12 mouse cellular contexts compared by ENCODE assay signal in the genomic region with DNA sequence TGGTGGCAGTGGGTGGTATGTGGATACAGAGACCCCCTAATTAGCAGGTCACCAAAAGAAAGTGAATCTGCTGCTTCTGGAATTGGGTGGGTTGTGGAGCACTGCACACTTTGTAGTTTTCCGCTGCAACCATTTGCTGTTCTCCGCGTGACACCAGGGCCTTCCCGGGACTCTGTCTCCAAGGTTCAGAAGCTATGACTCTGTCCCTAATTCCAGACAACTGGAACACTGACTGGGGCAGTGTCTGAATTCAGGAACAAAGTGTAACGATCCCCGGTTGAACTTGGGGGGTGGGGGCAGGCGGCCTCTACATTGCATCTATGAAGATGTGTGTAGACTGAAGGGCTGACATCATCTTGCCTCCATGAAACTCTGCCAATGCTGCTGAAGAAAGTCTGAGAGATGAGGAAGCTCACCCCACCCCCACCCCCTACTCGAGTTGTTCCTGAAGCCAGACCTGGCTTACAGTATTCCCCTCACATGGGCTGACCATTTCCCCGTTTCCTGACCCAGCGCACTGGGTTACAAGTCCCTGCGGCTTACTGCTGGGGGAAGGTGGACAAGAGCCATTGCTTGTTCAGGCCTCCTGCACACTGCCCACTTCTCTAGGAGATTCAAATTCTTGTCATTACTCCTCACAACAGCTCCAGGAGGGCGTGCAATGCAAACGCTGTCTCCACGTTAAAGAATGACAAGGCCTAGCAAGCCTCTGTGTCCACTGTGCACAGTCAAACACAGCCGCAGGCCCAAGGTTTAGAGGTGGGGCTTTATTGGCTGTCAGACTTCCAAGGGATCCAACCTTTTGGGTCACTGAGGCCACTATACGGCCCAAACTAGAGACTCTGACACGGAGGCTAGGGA. TPM values are rescaled to one million over a fixed set of nuclear protein-coding genes. Genes with fewer than 3 reads are reported as not detected.
DNase-seq lines count a peak whose midpoint lies in the region; ATAC-seq and TF ChIP-seq lines count a peak whose summit lies in the region.
"Had no signal": no experiment of that assay in that cellular context is flagged by ENCODE, and none has a peak within 500 bp of the region (broad histone marks: within the 10 kb centered on the region; RNA-seq: fewer than 3 reads in every experiment).

No protein-coding gene starts in this region.

- 46% methylated on average over 17 of the region's 17 CpGs for whole genome bisulfite sequencing in heart, embryonic 16.5 days
- 47% methylated on average over 17 of the region's 17 CpGs for WGBS in lung, postnatal 0 days
- 76% methylated on average over 17 of the region's 17 CpGs for WGBS in hindbrain, embryonic 11.5 days

- H3K36me3 ChIP-seq in heart, embryonic 16.5 days (ENCODE audit: control insufficient read depth, insufficient read depth): peaks cover 10% of the 10 kb centered on the region; the same call in 1 of the 2 replicates
- H3K36me3 ChIP-seq in lung, postnatal 0 days (ENCODE audit: insufficient read depth, low read length): peaks cover 10% of the 10 kb centered on the region; the same call in 1 of the 2 replicates
- H3K36me3 ChIP-seq in hindbrain, embryonic 11.5 days (ENCODE audit: control insufficient read depth, insufficient read depth, low read length): no peaks in the 10 kb centered on the region

- ATAC-seq in heart, embryonic 16.5 days (replicated peaks; ENCODE audit: extremely low read depth, insufficient read depth, low FRiP score): no peak
- peak; percentile 11 for ATAC-seq in lung, postnatal 0 days
- ATAC-seq in hindbrain, embryonic 11.5 days (ENCODE audit: low FRiP score): no peak
- ATAC-seq: activated CD4-positive, CD25-positive, alpha-beta regulatory T cell, adult 4 months; intestine, postnatal 0 days had no signal

- H3K4me3 ChIP-seq in layer of hippocampus, adult 2 months: no peak overlapping the region
- no peak overlapping the region for H3K4me3 ChIP-seq in heart, embryonic 16.5 days (ENCODE audit: low read length)
- no peak overlapping the region for H3K4me3 ChIP-seq in lung, postnatal 0 days (ENCODE audit: low read depth, low read length)
- no peak overlapping the region for H3K4me3 ChIP-seq in hindbrain, embryonic 11.5 days (ENCODE audit: low read depth, low read length)
- H3K4me3 ChIP-seq: neural tube, embryonic 12.5 days had no signal

- H3K4me1 ChIP-seq in heart, embryonic 16.5 days (ENCODE audit: control insufficient read depth, insufficient read depth, low read length): peaks cover 49% of the 10 kb centered on the region
- H3K4me1 ChIP-seq in lung, postnatal 0 days (ENCODE audit: insufficient read depth, low read depth, low read length): peaks cover 13% of the 10 kb centered on the region
- H3K4me1 ChIP-seq in hindbrain, embryonic 11.5 days (replicated peaks; ENCODE audit: control insufficient read depth, insufficient read depth, low read length): 0 out of 2 replicates have a peak, but pooled peaks cover 2% of the 10 kb centered on the region

- no peak for TF ChIP-seq CTCF in layer of hippocampus, adult 2 months (conservative IDR thresholded peaks at IDR 0.05)
- no peak for TF ChIP-seq CTCF in lung, postnatal 0 days (IDR thresholded peaks at IDR 0.05)

- H3K27me3 ChIP-seq in heart, embryonic 16.5 days (ENCODE audit: control insufficient read depth, insufficient read depth, low read length): no peaks in the 10 kb centered on the region
- no peaks in the 10 kb centered on the region for H3K27me3 ChIP-seq in lung, postnatal 0 days (replicated peaks; ENCODE audit: insufficient read depth, low read length)
- no peaks in the 10 kb centered on the region for H3K27me3 ChIP-seq in hindbrain, embryonic 11.5 days (ENCODE audit: control insufficient read depth, insufficient read depth, low read length)
- H3K27me3 ChIP-seq: neural tube, embryonic 12.5 days had no signal

- TF ChIP-seq EP300 in lung, postnatal 0 days (IDR thresholded peaks at IDR 0.05): peak; percentile 31; the same call in 1 of the 2 replicates

- H3K9me3 ChIP-seq in heart, embryonic 16.5 days (replicated peaks; ENCODE audit: control insufficient read depth, low read length): no peaks in the 10 kb centered on the region
- H3K9me3 ChIP-seq in lung, postnatal 0 days (ENCODE audit: low read length): no peaks in the 10 kb centered on the region
- H3K9me3 ChIP-seq in hindbrain, embryonic 11.5 days (ENCODE audit: control insufficient read depth, low read length): no peaks in the 10 kb centered on the region
- H3K9me3 ChIP-seq: neural tube, embryonic 12.5 days had no signal

- peak overlapping the region; percentile 30; the same call in 1 of the 2 replicates for H3K9ac ChIP-seq in heart, embryonic 16.5 days (ENCODE audit: low read length)
- no peak overlapping the region for H3K9ac ChIP-seq in lung, postnatal 0 days (replicated peaks; ENCODE audit: low read depth)
- no peak overlapping the region for H3K9ac ChIP-seq in hindbrain, embryonic 11.5 days (ENCODE audit: low read depth, low read length)
- H3K9ac ChIP-seq: neural tube, embryonic 12.5 days had no signal

- H3K27ac ChIP-seq in layer of hippocampus, adult 2 months: peak overlapping the region; percentile 25; the same call in 1 of the 2 replicates
- peak overlapping the region; percentile 33 for H3K27ac ChIP-seq in heart, embryonic 16.5 days (ENCODE audit: low read length)
- peak overlapping the region; percentile 65 for H3K27ac ChIP-seq in lung, postnatal 0 days (ENCODE audit: low read length)
- no peak overlapping the region for H3K27ac ChIP-seq in hindbrain, embryonic 11.5 days (ENCODE audit: low read depth, low read length)
- H3K27ac ChIP-seq: neural tube, embryonic 12.5 days had no signal

- no peak overlapping the region for H3K4me2 ChIP-seq in heart, embryonic 16.5 days (ENCODE audit: low read depth, low read length)
- no peak overlapping the region for H3K4me2 ChIP-seq in lung, postnatal 0 days (replicated peaks; ENCODE audit: low read depth, low read length)
- H3K4me2 ChIP-seq in hindbrain, embryonic 11.5 days (replicated peaks; ENCODE audit: low read depth, low read length): no peak overlapping the region
- H3K4me2 ChIP-seq: neural tube, embryonic 12.5 days had no signal

- DNase-seq in layer of hippocampus, adult 2 months (ENCODE audit: low spot score in 2 of 2): no peak
- no peak for DNase-seq in layer of hippocampus, adult 9-10 months (ENCODE audit: low spot score)
- DNase-seq in kidney, adult 8-10 months: peak; percentile 49 to 69
- peak; percentile 52 for DNase-seq in lung, postnatal 0 days (ENCODE audit: low spot score)
- no peak for DNase-seq in thymus, postnatal 10 days (ENCODE audit: low spot score in 2 of 2)
- DNase-seq in hindbrain, embryonic 11.5 days (ENCODE audit: low spot score): no peak
- DNase-seq: left cerebral cortex, postnatal 4 days; right cerebral cortex, postnatal 25 days had no signal

RNA-seq across cellular contexts. Expression of gene Capn2, which starts 22.9 kb away (rescaled TPM):
- total RNA-seq in layer of hippocampus, adult 2 months (2021): 10 to 100 TPM; 56.4 to 61.1 TPM
- 91.1 and 91.7 TPM in 2 replicates for polyA plus RNA-seq in heart, embryonic 16.5 days (2015; fragmentation: Nextera tagmentation; extraction: Ambion mirVana)
- 135 and 149 TPM in 2 replicates for polyA plus RNA-seq in lung, postnatal 0 days (2015; fragmentation: Nextera tagmentation; extraction: Ambion mirVana)
- 69.5 and 78.2 TPM in 2 replicates for polyA plus RNA-seq in hindbrain, embryonic 11.5 days (2014; fragmentation: Nextera tagmentation; extraction: Ambion mirVana)

Comparison
In these comparisons a context has a peak if more than half of its experiments do, and no peak if none do; other contexts are left out.
1. DNase-seq: peak in kidney, adult 8-10 months (2 of 2) and lung, postnatal 0 days (single experiment); none in layer of hippocampus, adult 2 months (0 of 2), layer of hippocampus, adult 9-10 months (single experiment), thymus, postnatal 10 days (0 of 2) and hindbrain, embryonic 11.5 days (single experiment).